Mouse (Mus musculus) ES-CJ7 (cell line): ENCODE results near the gene Lmf1.

Source experiments
- DNase-seq: peaks from one replicate; pipeline ENCODE4 v3.0.0; 2011; ENCODE audit warnings: low read depth, low spot score

Lmf1 gene

GRCm38 (mm10) chr17:25578920-25579319, at the start of gene Lmf1:
Gene Lmf1, plus strand, starts transcription at chr17:25579085.
- peak; percentile 97 for DNase-seq

- DNase-seq = no peak
These were observed 48.4 kb upstream of the Lmf1 start for GRCm38 (mm10) chr17:25530357-25531022.

- no peak for DNase-seq
These were observed 39.7 kb upstream of the Lmf1 start for GRCm38 (mm10) chr17:25538945-25539875.

GRCm38 (mm10) chr17:25540731-25541130, 38.2 kb upstream of the Lmf1 start:
- no peak for DNase-seq

GRCm38 (mm10) chr17:25541768-25542167, 37.1 kb upstream of the Lmf1 start:
- no peak for DNase-seq

- DNase-seq = peak; percentile 58
These were observed 31.9 kb upstream of the Lmf1 start for GRCm38 (mm10) chr17:25547026-25547425.

- DNase-seq = no peak
These were observed 28.9 kb upstream of the Lmf1 start for GRCm38 (mm10) chr17:25550020-25550419.

- DNase-seq = no peak
These were observed 27.6 kb upstream of the Lmf1 start for GRCm38 (mm10) chr17:25551313-25551712.

- DNase-seq = no peak
These were observed 23.7 kb upstream of the Lmf1 start for GRCm38 (mm10) chr17:25555159-25555558.

- DNase-seq = peak; percentile 16
These were observed 22.9 kb upstream of the Lmf1 start for GRCm38 (mm10) chr17:25555666-25556629.

- no peak for DNase-seq
These were observed 22.1 kb upstream of the Lmf1 start for GRCm38 (mm10) chr17:25556630-25557354.

GRCm38 (mm10) chr17:25559634-25560033, 19.3 kb upstream of the Lmf1 start:
- DNase-seq = no peak

GRCm38 (mm10) chr17:25560554-25561222, 18.2 kb upstream of the Lmf1 start:
- no peak for DNase-seq

GRCm38 (mm10) chr17:25561223-25562028, 17.5 kb upstream of the Lmf1 start:
- no peak for DNase-seq

GRCm38 (mm10) chr17:25564481-25564880, 14.4 kb upstream of the Lmf1 start:
- DNase-seq = no peak

GRCm38 (mm10) chr17:25565244-25565643, 13.6 kb upstream of the Lmf1 start:
- no peak for DNase-seq

- DNase-seq = no peak
These were observed 12.9 kb upstream of the Lmf1 start for GRCm38 (mm10) chr17:25565860-25566600.

GRCm38 (mm10) chr17:25567261-25567660, 11.6 kb upstream of the Lmf1 start:
- DNase-seq = no peak

- peak; percentile 71 for DNase-seq
These were observed 11.1 kb upstream of the Lmf1 start for GRCm38 (mm10) chr17:25567745-25568144.
